Mouse (Mus musculus): ENCODE measurements around the gene Ehbp1.

GRCm38 (mm10) chr11:22255418-22255817, 86.7 kb downstream of the Ehbp1 start:
- TF ChIP-seq CTCF (IDR thresholded peaks at IDR 0.05; ENCODE audit: insufficient read depth, low read length) (no peak), POLR2A (IDR thresholded peaks at IDR 0.05; ENCODE audit: borderline replicate concordance, extremely low read depth, low read depth, low read length) (no peak)
